Mouse (Mus musculus) fibroblast of lung, adult 2 months (primary cell): ENCODE measurements around the gene Tekt2.

Source experiments
- DNase-seq: peaks from one replicate; pipeline ENCODE4 v3.0.0-alpha.2; 2011; ENCODE audit warnings: low read depth

Tekt2 gene

DNA sequence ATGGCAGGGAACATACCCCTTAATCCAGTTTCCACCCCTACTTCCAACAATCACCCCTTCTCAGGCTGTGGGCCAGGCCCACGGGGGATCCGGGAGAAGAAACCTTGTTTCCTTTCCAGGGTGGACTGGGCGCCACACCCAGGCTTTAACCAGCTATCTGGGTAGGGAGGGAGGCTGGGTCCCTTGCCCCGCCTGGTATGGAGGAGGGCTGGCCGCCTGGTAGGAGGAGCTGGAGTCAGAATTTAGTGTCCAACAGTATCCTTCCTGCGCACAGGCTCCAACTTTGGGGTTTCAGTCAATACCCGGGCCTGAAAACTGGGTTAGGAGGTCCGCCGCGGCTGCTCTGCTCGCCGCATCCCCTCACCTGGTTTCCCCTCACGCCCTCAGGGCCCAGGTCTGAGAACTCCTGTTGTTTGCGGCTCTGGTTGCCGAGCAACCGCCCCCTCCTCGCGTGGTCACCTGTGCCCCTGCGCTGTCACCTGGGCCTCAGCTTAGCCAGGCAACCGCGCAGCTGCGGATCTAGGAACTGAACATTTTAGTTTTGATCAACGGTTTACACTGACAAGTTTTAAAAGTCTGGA is at the start of gene Tekt2:
TSS of gene Tekt2 (minus strand) at position 408 of the 581 bp plus-strand sequence.
- no peak for DNase-seq

DNA sequence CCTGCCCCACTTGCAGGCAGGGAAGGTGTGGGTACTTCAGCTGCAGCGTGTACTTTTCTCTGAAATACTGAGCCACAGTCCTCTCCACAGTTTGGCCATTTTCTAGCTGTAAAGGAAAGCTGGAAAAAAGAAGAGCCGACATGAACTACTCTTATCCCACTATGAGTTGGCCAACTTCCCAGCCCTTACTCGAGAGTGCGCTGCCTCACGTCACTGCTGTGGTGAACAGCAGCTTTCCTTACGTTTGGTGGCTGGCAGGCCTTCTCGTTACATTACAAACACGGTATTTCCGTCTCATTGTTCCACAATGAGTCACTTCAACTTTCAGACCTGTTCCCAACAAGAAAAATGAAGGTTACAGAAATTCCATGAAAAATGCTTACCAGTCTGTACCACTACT is 46.0 kb upstream of the Tekt2 start:
- DNase-seq: peak; percentile 35

DNA sequence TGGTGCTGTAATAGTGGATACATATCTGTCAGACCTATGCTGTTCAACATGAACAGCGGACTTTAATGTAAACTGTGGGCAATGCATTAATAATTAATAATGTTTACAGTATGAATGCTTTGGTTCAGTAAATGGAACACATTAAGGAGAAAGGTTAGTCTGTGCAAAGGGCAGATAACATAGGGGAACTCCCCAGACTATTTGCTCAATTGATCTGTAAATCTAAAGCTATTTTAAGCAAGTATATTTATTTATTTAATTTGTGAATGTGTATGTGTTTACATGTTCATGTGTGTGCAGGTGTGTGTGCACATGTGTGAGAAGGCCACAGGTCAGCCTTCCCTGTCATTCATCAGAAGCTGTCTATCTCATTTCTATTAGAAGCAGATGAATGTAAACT is 34.6 kb upstream of the Tekt2 start:
- DNase-seq: no peak

DNA sequence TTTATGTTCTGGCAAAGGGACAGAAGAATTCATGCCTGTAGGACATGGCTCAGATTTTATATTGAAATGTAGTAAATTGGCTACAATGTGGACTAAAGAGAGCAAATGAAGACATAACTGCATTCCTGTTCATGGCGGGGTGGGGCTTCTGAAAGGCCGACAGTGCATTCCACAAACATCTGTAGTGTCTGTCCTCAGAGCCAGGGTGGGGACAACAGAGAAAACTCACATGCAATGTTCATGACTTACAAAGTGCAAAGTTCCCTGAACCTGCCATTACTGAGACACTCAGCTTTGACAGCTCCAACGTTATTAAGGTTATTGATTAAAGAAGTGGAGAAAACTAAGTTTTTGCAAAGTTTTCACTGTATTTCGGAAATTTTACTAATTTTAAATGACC is 18.0 kb upstream of the Tekt2 start:
- no peak for DNase-seq

DNA sequence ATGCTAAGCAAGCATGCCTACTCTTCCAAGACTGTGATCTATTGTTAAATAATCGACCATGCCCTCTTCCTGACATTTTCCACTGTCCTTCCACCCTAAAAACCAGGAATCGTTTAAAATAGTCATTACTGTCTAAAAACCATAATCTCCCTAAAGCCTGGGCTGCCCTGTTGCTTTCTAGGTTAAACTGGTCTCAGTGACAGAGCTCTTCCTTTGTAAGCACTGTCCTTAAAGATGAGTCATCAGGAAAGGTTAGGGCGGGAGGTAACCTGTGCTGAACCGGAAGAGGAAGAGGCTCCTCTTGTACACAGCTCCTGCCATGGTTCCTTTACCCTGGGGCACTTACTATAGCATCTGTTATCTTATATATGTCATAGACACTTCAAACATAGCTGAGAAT is 14.0 kb upstream of the Tekt2 start:
- DNase-seq: no peak

DNA sequence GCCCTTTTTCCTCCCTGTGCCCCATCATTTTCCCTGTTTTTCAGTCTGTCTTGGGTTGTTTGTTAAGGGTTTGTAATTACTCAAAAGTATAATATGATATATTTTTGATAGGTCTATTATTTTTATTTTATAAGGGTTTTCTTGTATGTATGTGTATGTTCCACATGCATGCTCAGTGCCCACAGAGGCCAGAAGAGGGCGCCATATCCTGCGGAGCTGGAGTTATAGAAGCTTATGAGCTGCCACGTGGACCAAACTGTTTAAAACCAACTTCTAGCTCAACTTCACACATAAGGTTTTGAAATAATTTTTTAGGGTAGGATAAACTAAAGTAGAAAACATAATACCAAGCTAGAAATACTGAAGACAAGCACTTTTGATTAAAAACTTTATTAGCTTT is 6.9 kb upstream of the Tekt2 start:
- DNase-seq: no peak

DNA sequence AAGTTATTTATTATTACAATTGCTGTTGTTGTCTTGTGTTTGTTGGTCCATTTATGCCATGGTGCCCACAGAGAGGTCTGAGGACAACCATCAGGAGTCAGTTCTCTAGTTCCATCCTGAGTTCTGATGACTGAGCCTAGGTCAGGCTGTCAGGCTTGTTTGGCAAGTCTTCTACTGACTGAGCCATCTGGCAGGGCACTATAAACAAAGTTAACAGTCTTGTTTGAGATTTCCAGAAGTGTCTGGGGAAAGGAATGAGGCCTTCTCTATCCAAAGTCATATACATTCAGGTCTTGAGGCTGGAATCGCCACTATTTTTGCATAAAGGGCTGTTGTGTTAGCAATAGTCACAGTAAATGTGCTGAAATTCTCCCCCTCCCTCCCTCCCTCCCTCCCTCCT is 6.3 kb upstream of the Tekt2 start:
- DNase-seq: no peak

DNA sequence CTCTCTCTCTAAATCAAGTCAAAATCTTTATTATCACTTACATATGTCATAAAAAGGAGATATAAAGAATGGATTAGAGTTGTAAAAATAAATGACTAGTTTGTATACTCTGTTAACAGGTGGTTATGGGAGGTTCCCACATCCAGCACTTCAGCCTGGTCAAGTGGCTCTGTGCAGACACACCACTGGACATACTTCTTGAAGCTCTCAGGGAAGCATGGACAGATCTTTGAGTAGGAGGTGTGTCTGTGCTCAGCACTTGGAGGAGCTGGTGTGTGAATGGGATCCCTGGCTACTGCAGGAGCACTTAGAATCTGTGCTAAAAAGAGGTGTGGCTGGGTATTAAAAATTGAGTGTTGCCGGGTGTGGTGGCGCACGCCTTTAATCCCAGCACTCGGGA is 4.8 kb upstream of the Tekt2 start:
- DNase-seq: no peak

DNA sequence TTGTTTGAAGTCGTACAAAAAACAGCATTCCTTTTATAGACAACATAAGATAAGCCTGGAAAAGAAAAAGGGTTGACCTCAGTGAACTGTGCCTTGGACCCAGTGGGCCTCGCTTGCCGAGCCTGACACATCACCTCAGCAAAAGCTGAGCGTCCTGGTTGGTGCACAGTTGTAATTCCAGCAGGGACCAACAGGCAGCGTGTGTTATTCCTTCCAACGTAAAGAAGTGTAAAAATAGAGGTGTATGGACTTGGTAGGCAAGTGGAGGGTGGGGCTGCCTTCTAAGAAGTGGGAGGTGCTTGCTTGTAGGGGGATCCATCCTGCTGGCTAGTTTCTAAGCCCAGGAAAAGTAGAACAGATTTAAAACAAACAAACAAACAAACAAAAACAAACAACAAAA is 548 bp upstream of the Tekt2 start:
- no peak for DNase-seq

DNA sequence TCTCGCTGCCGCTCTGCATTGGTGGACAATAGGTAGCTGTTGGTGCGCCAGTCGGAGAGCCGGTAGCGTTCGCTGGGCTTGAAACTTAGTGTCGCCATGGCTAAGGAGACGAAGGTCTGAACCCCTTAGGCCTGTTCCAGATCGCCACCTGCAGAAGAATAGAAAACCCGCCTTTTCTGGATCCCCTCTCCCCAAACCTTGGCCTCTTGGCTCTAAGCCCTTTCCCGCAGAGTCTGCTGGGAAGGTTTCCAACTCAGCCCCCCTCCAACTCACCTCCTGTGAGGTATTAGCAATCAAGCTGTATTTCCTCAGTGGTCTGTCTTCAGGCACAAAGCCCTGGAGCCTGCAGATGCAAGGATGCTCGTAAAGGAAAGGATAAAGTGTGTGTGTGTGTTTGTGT is 627 bp downstream of the Tekt2 start:
- no peak for DNase-seq

DNA sequence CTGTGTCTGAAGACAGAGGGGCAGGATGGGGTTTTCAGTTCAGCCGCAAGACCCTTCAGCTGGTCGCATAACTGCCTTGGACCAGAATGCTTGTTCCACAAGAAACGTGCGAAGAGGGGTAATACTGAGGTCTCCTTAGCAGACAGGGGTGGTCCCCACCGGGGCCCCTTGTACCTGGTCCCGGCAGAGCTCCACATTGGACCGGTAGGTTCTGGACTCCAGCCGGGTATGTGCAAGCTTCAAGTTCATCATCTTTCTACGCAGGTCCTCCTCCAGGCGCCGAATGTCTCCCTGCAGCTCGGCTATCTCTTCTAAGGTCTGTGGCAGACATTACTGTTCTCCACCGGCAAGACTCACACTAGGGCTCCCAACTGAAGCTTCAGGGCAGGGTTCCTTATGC is 2.8 kb downstream of the Tekt2 start:
- DNase-seq: no peak

DNA sequence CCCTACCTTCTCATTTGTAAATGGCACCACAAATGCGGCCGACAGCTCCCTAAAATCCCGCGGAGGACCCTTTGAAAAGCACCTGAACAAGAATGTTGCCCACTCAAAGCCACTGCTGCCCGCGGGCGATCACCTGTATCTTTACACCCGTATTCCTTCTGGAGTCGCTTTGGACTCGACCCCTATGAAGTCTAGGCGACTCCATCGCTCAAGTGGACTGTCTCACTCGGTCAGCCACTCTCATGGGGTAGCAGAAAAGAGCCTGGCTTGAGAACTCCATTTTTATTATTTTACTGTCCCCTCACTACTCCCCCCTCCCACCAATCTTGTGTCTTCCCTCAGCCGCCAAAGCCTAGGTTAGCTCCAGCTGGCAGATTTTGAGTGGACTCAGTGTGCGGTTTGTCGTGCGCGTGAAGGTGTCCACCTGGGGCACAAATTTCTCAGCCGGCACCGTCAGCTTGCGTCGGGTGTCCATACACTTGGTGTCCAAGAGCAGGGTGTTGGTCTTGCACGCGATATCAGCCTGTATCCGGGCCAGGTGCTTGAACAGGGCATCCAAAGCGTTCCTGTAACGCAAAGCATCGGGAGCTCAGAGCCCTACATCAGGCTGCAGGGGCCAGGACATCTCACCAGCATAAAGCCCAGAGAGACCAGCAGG is 3.5 kb downstream of the Tekt2 start:
- DNase-seq: no peak

DNA sequence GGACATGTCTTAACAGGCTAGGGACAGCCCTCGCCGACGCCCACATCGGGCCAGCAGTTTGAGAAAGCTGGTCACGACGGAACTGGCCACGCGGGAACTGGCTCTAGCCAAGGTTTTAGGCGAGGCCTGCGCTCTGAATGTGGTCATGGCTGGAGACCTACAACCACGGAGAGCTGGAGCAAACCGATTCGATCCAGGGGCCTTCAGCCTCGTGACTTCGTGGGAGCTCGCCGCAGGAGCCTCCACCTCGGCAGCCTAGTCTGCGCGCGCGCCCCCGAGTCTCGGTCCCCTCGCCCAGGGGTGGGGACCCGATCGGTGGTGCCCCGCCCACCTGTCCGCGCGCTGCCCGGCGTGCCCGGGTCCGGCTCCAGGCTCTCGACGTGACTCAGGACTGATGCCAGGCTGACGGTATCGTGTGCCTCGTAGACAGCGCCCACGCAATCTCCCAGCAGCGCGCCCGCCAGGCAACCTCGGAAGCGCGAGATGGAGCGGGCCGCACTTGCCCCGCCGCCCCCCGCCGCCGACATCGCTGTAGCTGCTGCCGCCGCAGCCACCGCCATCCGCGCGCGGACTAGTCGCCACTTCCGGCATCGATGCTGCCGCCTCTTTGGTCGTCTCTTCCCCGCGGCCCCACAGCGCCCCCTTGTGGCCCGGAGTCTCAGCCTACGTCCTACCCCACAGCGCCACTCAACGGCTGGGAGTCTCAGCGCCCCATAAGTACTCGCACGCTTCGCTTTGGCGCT is 4.2 kb downstream of the Tekt2 start, which contains the start of gene Adprhl2:
TSS of gene Adprhl2 (minus strand) at position 593 of the 743 bp plus-strand sequence.
- peak; percentile 85 for DNase-seq

DNA sequence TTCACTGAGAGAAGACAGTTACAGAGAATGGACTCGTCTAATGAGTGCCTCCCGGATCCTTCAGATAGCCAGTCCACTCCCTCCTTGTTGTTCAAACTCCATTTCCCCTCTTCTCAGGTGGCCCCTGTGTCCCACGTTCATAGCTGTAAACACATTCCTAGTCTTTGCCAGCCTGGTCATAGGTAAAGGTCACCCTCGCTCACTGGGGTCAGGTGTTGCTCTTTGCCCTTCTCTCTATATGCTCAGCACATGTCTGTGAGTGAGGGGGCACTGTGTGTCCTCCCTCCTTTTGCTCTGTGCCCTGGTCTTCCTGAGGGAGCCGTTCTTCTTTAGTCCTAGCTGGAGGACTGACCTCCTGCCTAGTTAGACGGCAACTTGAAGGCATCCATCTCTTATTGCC is 5.7 kb downstream of the Tekt2 start:
- DNase-seq: no peak

DNA sequence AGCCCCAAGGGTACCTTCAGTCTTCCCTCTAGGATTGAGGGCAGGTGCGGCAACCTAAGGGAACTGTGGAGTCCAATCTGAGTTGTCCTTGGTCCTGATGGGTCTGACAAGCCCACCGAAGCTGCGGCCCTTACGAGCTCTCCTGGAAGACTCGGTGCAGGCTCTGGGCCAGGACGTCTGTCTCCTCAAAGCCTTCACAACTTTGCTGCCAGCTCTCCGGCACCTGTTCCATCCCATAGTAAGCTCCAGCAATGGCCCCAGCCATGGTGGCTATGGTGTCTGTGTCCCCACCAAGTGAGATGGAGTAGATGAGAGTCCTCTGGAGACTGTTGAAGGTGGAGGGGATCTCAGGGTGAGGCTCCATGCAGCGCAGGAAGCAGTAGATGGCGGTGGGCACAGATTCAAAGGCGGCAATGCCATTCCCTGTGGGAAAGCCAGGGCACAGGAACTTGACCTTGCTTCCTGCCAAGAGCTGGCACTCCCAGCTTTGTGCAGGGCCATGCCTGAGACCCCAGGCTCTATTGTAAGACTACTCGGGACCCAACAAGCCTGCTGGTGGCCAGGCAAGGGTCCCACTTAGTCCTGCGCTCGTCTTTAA is 8.9 kb downstream of the Tekt2 start:
- no peak for DNase-seq

DNA sequence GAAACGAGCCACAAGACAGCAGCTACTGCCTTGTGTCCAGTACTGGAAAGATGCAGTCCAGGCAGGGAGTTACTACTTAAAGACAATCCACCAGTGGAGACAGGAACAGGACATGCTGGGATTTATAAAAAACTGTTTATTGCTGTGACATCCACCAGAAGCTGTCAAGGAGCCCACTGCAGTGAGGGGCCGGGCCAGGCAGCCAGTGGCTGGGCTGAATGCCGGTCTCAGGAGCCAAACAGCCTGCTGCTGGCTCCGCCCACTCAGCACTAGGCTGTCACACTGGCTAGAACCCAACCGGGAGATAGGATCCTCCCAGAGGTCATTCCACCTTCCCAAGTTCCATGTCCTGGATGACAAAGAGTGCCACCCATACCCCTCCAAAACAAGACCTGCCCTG is 9.6 kb downstream of the Tekt2 start:
- DNase-seq: no peak

DNA sequence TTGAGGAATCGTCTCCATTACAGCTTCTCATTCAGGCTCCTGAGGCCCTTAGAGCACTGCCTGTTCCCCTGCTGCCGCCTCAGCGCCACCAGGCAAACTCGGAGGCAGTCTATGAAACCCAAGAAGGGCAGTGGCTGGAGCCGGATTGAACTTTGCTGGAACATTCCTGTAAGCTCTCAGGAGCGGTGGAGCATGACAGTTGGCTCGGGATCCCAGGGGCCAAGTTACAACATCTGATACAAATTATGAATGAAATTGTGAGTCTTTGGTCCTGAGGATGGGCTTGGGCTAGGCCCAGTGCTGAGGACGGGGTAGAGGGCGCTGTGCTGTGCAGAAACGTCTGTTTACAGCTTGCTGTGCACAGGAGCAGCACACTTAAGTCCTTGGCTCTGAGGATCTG is 11.1 kb downstream of the Tekt2 start:
- DNase-seq: peak; percentile 49

DNA sequence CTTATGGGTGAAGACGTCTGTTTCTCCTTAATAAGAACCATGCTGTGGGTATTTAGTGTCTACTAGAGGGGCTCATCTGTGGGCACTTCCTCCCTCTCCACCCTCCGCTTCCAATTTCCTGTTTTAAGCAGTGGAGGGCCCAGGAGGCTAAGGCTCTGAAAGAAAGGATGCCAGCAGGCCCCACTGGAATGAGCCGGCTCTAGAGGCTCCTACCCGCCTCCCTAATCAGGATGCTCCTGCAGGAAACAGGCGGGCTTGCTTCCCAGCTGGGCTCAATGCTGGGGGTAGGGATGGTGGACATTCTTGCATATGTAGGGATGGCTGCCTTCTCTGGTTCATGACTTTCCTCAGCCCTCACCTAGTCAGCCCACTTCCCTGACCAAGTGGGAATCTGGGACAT is 12.3 kb downstream of the Tekt2 start:
- DNase-seq: no peak

DNA sequence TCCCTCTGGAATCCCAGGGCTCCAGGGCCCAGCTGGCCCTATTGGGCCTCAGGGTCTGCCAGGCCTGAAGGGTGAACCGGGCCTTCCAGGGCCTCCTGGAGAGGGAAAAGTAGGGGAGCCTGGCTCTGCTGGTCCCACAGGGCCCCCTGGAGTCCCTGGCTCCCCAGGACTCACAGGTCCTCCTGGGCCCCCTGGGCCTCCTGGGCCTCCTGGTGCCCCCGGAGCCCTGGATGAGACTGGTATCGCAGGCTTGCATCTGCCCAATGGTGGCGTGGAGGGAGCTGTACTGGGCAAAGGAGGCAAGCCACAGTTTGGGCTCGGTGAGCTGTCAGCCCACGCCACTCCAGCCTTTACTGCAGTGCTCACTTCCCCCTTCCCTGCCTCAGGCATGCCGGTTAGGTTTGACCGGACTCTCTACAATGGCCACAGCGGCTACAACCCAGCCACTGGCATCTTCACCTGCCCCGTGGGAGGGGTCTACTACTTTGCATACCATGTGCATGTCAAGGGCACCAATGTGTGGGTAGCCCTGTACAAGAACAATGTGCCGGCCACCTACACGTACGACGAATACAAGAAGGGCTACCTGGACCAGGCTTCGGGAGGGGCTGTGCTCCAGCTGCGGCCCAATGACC is 13.8 kb downstream of the Tekt2 start:
- DNase-seq: no peak

DNA sequence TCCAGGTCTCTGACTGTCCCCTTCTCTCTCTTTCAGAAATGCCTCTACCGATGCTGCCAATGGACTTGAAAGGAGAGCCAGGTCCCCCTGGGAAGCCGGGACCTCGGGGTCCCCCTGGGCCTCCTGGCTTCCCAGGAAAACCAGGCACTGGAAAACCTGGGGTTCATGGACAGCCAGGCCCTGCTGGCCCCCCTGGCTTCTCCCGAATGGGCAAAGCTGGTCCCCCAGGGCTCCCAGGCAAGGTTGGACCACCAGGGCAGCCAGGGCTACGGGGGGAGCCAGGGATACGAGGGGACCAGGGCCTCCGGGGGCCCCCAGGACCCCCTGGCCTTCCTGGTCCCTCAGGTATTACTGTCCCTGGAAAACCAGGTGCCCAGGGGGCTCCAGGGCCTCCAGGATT is 15.1 kb downstream of the Tekt2 start:
- DNase-seq: no peak

DNA sequence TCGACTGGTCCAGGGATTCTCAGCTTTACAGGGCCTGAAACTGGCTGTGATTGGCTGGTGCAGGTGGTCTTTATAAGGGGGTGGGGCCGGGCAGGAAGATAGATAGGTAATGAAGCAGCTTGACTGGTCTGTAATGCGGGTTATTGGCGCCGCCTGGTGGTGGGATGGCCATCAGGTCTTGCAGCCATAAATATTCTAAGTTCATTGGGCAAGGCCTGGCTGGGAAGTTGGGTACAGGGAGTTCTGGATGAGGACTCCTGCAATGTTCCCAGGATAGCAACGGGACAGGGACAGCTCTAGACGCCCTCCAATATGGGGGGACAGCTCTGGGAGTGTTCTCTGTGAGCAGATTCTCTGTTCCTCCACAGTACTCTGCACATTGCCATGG is 15.6 kb downstream of the Tekt2 start:
- peak; percentile 51 for DNase-seq

DNA sequence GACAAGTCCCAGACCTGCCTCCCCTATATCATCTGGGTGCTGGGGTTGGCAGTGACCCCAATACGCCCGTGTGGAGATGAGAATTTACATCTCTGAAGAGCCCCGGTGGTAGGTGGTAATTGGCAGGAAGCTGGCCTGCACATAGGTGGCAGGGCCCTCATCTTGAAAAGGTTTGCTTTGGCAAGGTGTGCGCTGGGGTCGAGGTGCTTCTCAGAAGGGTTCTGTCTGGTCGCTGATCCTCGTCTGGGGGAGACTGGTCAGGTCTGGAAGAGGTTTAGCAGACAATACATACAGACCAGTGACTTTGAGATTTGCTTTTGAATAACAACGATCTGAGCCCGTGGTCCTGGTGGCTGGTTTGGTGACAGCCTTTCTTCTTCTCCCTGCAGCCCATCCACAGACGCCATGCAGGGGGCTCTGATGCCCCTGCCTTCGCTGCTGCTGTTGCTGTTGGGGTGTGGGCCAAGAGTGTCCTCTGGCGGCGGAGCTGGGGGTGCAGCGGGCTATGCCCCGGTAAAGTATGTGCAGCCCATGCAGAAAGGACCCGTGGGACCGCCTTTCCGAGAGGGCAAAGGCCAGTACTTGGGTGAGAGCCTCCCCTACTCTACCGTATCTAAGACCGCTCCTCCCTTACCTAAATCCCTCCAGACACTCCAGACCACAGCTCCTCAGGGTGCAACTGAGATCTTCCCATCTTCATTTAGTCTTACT is 16.1 kb downstream of the Tekt2 start:
- DNase-seq: no peak
